Mouse (Mus musculus) MEL (cell line): ENCODE data around the gene Dync2h1. TPM values are rescaled to one million over a fixed set of nuclear protein-coding genes. Genes with fewer than 3 reads are reported as not detected.

Experiments used
- DNase-seq: peaks from one replicate; pipeline ENCODE4 v3.0.0; 2011; ENCODE audit warnings: low read depth, low spot score
- H3K27ac ChIP-seq: 2 replicates; pipeline ENCODE4 v1.5.1; 2012; ENCODE audit warnings: low read depth, mild to moderate bottlenecking, control low read depth, low read length, moderate library complexity; ENCODE audit not compliant: control insufficient read depth
- H3K27me3 ChIP-seq, 2 experiments: fragments of 150-350 bp in 1 of 2; sonication (generic) in 1 of 2; 2 replicates each; pipeline ENCODE4 v1.6.1; 2012; ENCODE audit warnings: low read length in 2 of 2, mild to moderate bottlenecking in 2 of 2, improper control_type of control experiment in 1 of 2, moderate library complexity in 1 of 2; ENCODE audit not compliant: insufficient read depth in 2 of 2, control insufficient read depth in 1 of 2
- H3K36me3 ChIP-seq, 2 experiments: 2 replicates each; pipeline ENCODE4 v1.6.1; 2012 to 2014; ENCODE audit warnings: low read length in 2 of 2, improper control_type of control experiment in 1 of 2, inconsistent platforms in 1 of 2, mild to moderate bottlenecking in 1 of 2; ENCODE audit not compliant: insufficient read depth in 2 of 2, control insufficient read depth in 1 of 2
- H3K4me1 ChIP-seq, 2 experiments: fragments of 150-350 bp in 1 of 2; sonication (generic) in 1 of 2; 2 replicates each; pipeline ENCODE4 v1.6.1; 2012; ENCODE audit warnings: low read length in 2 of 2, improper control_type of control experiment in 1 of 2, mild to moderate bottlenecking in 1 of 2; ENCODE audit not compliant: insufficient read depth in 2 of 2, control insufficient read depth in 1 of 2
- H3K4me3 ChIP-seq, 2 experiments: fragments of 150-350 bp in 1 of 2; sonication (generic) in 1 of 2; 2 replicates each; pipeline ENCODE4 v1.5.1; 2012; ENCODE audit warnings: low read depth in 2 of 2, low read length in 2 of 2, mild to moderate bottlenecking in 2 of 2, moderate library complexity in 2 of 2, control low read depth in 1 of 2, improper control_type of control experiment in 1 of 2; ENCODE audit not compliant: control insufficient read depth in 1 of 2, insufficient read depth in 1 of 2
- H3K79me2 ChIP-seq: 2 replicates; pipeline ENCODE4 v1.6.1; 2012; ENCODE audit warnings: mild to moderate bottlenecking, low read length, moderate library complexity; ENCODE audit not compliant: control insufficient read depth, poor library complexity, insufficient read depth
- H3K9ac ChIP-seq: 2 replicates; pipeline ENCODE4 v1.6.1; 2012; ENCODE audit warnings: low read depth, mild to moderate bottlenecking, control low read depth, low read length, moderate library complexity; ENCODE audit not compliant: control insufficient read depth, poor library complexity, severe bottlenecking
- H3K9me3 ChIP-seq: fragments of 150-350 bp; sonication (generic); replicated peaks from 2 replicates; pipeline ENCODE4 v1.6.1; 2012; ENCODE audit warnings: mild to moderate bottlenecking, low read length, improper control_type of control experiment, moderate library complexity; ENCODE audit not compliant: insufficient read depth
- BHLHE40 ChIP-seq: IDR thresholded peaks from 2 replicates; pipeline ENCODE4 v1.6.1; 2012; ENCODE audit warnings: low read depth, mild to moderate bottlenecking, inconsistent platforms, low read length, improper control_type of control experiment, borderline replicate concordance
- CHD1 ChIP-seq: IDR thresholded peaks from 2 replicates; pipeline ENCODE4 v1.6.1; 2012; ENCODE audit warnings: low read depth, mild to moderate bottlenecking, inconsistent platforms, low read length, improper control_type of control experiment
- CHD2 ChIP-seq: IDR thresholded peaks from 2 replicates; pipeline ENCODE4 v1.6.1; 2011; ENCODE audit warnings: low read length, improper control_type of control experiment
- E2F4 ChIP-seq: IDR thresholded peaks from 2 replicates; pipeline ENCODE4 v1.6.1; 2011; ENCODE audit warnings: low read depth, low read length, improper control_type of control experiment, borderline replicate concordance
- ELF1 ChIP-seq: IDR thresholded peaks from 2 replicates; pipeline ENCODE4 v1.6.1; 2014; ENCODE audit warnings: low read depth, mild to moderate bottlenecking, inconsistent platforms, low read length, improper control_type of control experiment, moderate library complexity
- EP300 ChIP-seq, 2 experiments: IDR thresholded peaks; 2 replicates each; pipeline ENCODE4 v1.6.1; 2011; ENCODE audit warnings: improper control_type of control experiment in 2 of 2, low read length in 2 of 2, low read depth in 1 of 2, mild to moderate bottlenecking in 1 of 2
- ETS1 ChIP-seq: IDR thresholded peaks from 2 replicates; pipeline ENCODE4 v1.6.1; 2012; ENCODE audit warnings: low read depth, mild to moderate bottlenecking, inconsistent platforms, low read length, improper control_type of control experiment, moderate library complexity
- GABPA ChIP-seq: IDR thresholded peaks from 2 replicates; pipeline ENCODE4 v1.6.1; 2012; ENCODE audit warnings: low read depth, mild to moderate bottlenecking, inconsistent platforms, low read length, improper control_type of control experiment, moderate library complexity
- GATA1 ChIP-seq: IDR thresholded peaks from 2 replicates; pipeline ENCODE4 v1.6.1; 2011; ENCODE audit warnings: low read depth, low read length, improper control_type of control experiment
- HCFC1 ChIP-seq: IDR thresholded peaks from 2 replicates; pipeline ENCODE4 v1.6.1; 2012; ENCODE audit warnings: low read depth, mild to moderate bottlenecking, inconsistent platforms, low read length, improper control_type of control experiment, moderate library complexity
- JUND ChIP-seq: IDR thresholded peaks from 2 replicates; pipeline ENCODE4 v1.6.1; 2011; ENCODE audit warnings: low read depth, mild to moderate bottlenecking, improper control_type of control experiment, low read length
- KAT2A ChIP-seq: conservative IDR thresholded peaks from 2 replicates; pipeline ENCODE4 v1.6.1; 2012; ENCODE audit warnings: low read depth, low read length, improper control_type of control experiment, inconsistent platforms
- MAX ChIP-seq: IDR thresholded peaks from 2 replicates; pipeline ENCODE4 v1.6.1; 2011; ENCODE audit warnings: low read length, improper control_type of control experiment
- MEF2A ChIP-seq: IDR thresholded peaks from 2 replicates; pipeline ENCODE4 v1.6.1; 2014; ENCODE audit warnings: low read depth, mild to moderate bottlenecking, inconsistent platforms, low read length, improper control_type of control experiment; ENCODE audit not compliant: poor library complexity, insufficient replicate concordance, severe bottlenecking; ENCODE audit errors: extremely low read depth
- MYB ChIP-seq: IDR thresholded peaks from 2 replicates; pipeline ENCODE4 v1.6.1; 2011; ENCODE audit warnings: mild to moderate bottlenecking, low read depth, low read length, improper control_type of control experiment
- MYC ChIP-seq: IDR thresholded peaks from 2 replicates; pipeline ENCODE4 v1.6.1; 2011; ENCODE audit warnings: low read depth, mild to moderate bottlenecking, low read length, improper control_type of control experiment, moderate library complexity
- NELFE ChIP-seq: IDR thresholded peaks from 2 replicates; pipeline ENCODE4 v1.6.1; 2011; ENCODE audit warnings: low read depth, low read length, improper control_type of control experiment
- NRF1 ChIP-seq: IDR thresholded peaks from 2 replicates; pipeline ENCODE4 v1.6.1; 2014; ENCODE audit warnings: low read depth, mild to moderate bottlenecking, inconsistent platforms, low read length, improper control_type of control experiment, moderate library complexity; ENCODE audit not compliant: poor library complexity, insufficient read depth, severe bottlenecking
- POLR2A ChIP-seq, 2 experiments: IDR thresholded peaks; 2 replicates each; pipeline ENCODE4 v1.6.1; 2011 to 2012; ENCODE audit warnings: low read length in 2 of 2, mild to moderate bottlenecking in 2 of 2, control low read depth in 1 of 2, improper control_type of control experiment in 1 of 2, low read depth in 1 of 2, moderate library complexity in 1 of 2; ENCODE audit not compliant: control insufficient read depth in 1 of 2, insufficient read depth in 1 of 2, poor library complexity in 1 of 2
- POLR2AphosphoS5 ChIP-seq: IDR thresholded peaks from 2 replicates; pipeline ENCODE4 v1.6.1; 2012; ENCODE audit warnings: low read depth, borderline replicate concordance, mild to moderate bottlenecking, inconsistent platforms, low read length, moderate library complexity, mixed read lengths
- RAD21 ChIP-seq: IDR thresholded peaks from 2 replicates; pipeline ENCODE4 v1.6.1; 2011; ENCODE audit warnings: mild to moderate bottlenecking, low read depth, low read length, improper control_type of control experiment
- RCOR1 ChIP-seq: IDR thresholded peaks from 2 replicates; pipeline ENCODE4 v1.6.1; 2012; ENCODE audit warnings: low read depth, mild to moderate bottlenecking, inconsistent platforms, low read length, improper control_type of control experiment
- SIN3A ChIP-seq: IDR thresholded peaks from 2 replicates; pipeline ENCODE4 v1.6.1; 2012; ENCODE audit warnings: low read length, improper control_type of control experiment, inconsistent platforms
- SMC3 ChIP-seq: IDR thresholded peaks from 2 replicates; pipeline ENCODE4 v1.6.1; 2011; ENCODE audit warnings: low read depth, low read length, improper control_type of control experiment
- TAL1 ChIP-seq: IDR thresholded peaks from 2 replicates; pipeline ENCODE4 v1.6.1; 2012; ENCODE audit warnings: mild to moderate bottlenecking, inconsistent platforms, low read length, moderate library complexity, mixed read lengths
- TCF12 ChIP-seq: IDR thresholded peaks from 2 replicates; pipeline ENCODE4 v1.6.1; 2014; ENCODE audit warnings: low read depth, mild to moderate bottlenecking, inconsistent platforms, low read length, improper control_type of control experiment, moderate library complexity
- UBTF ChIP-seq: IDR thresholded peaks from 2 replicates; pipeline ENCODE4 v1.6.1; 2012; ENCODE audit warnings: low read depth, mild to moderate bottlenecking, inconsistent platforms, low read length, improper control_type of control experiment, moderate library complexity, borderline replicate concordance; ENCODE audit not compliant: insufficient read depth
- USF1 ChIP-seq: IDR thresholded peaks from 2 replicates; pipeline ENCODE4 v1.6.1; 2014; ENCODE audit warnings: low read depth, mild to moderate bottlenecking, inconsistent platforms, low read length, improper control_type of control experiment, moderate library complexity
- USF2 ChIP-seq, 2 experiments: IDR thresholded peaks; 2 replicates each; pipeline ENCODE4 v1.6.1; 2011 to 2012; ENCODE audit warnings: improper control_type of control experiment in 2 of 2, low read length in 2 of 2, borderline replicate concordance in 1 of 2, inconsistent platforms in 1 of 2, low read depth in 1 of 2, mild to moderate bottlenecking in 1 of 2; ENCODE audit not compliant: insufficient read depth in 1 of 2
- ZC3H11A ChIP-seq: IDR thresholded peaks from 2 replicates; pipeline ENCODE4 v1.6.1; 2012; ENCODE audit warnings: low read depth, mild to moderate bottlenecking, inconsistent platforms, low read length, improper control_type of control experiment
- ZKSCAN1 ChIP-seq: IDR thresholded peaks from 2 replicates; pipeline ENCODE4 v1.6.1; 2012; ENCODE audit warnings: low read depth, mild to moderate bottlenecking, inconsistent platforms, low read length, improper control_type of control experiment, moderate library complexity
- ZMIZ1 ChIP-seq: IDR thresholded peaks from 2 replicates; pipeline ENCODE4 v1.6.1; 2012; ENCODE audit warnings: low read depth, mild to moderate bottlenecking, inconsistent platforms, low read length, improper control_type of control experiment, moderate library complexity
- ZNF384 ChIP-seq: IDR thresholded peaks from 2 replicates; pipeline ENCODE4 v1.6.1; 2012; ENCODE audit warnings: low read depth, mild to moderate bottlenecking, inconsistent platforms, low read length, improper control_type of control experiment
- polyA plus RNA-seq, 2 experiments: library from polyadenylated mRNA; stranded (reverse) in 1 of 2; unstranded in 1 of 2; fragments of >175 nt in 1 of 2; fragments of >200 nt in 1 of 2; gene quantifications; 2 replicates each; pipeline versions ENCODE4 v1.2.1 to v1.2.4; 2012; ENCODE audit warnings: low replicate concordance in 2 of 2, low read depth in 1 of 2; ENCODE audit not compliant: insufficient read length in 2 of 2, insufficient read depth in 1 of 2, missing spikeins in 1 of 2
- total RNA-seq: library from RNA; depleted of rRNA; stranded (reverse); fragments of 300-350 nt; gene quantifications from 2 replicates; pipeline ENCODE4 v1.2.3, GENCODE M21; 2012

Dync2h1 gene
- total and polyA plus RNA-seq, 3 experiments: 3.2 to 4.5 TPM; not detected in 1

GRCm38 (mm10) chr9:7176618-7177610 lies 7.3 kb downstream of the Dync2h1 start:
- DNase-seq: peak; percentile 84
- Histone ChIP-seq H3K4me3 (peak overlapping the region; percentile 30 to 50; a peak in 3 of 4 replicates), H3K27me3 (no peaks in the 10 kb centered on the region)

GRCm38 (mm10) chr9:7173756-7174155 lies 10.5 kb downstream of the Dync2h1 start:
- no peaks in the 10 kb centered on the region for H3K79me2 ChIP-seq
- no peaks in the 10 kb centered on the region for H3K4me1 ChIP-seq
- DNase-seq: no peak
- H3K27ac ChIP-seq: no peak overlapping the region
- no peak overlapping the region for H3K4me3 ChIP-seq
- no peaks in the 10 kb centered on the region for H3K27me3 ChIP-seq
- 0 out of 4 replicates have a peak, but pooled peaks cover 0 to 2% of the 10 kb centered on the region in 2 experiments for H3K36me3 ChIP-seq
- H3K9me3 ChIP-seq: no peaks in the 10 kb centered on the region
- H3K9ac ChIP-seq: no peak overlapping the region
- no peak for TF ChIP-seq MYC
- TF ChIP-seq RAD21: no peak
- TF ChIP-seq KAT2A: no peak
- no peak for TF ChIP-seq NELFE
- no peak for TF ChIP-seq GATA1
- TF ChIP-seq POLR2A (IDR thresholded peaks at IDR 0.05; ENCODE audit: control insufficient read depth in 1 of 2, insufficient read depth in 1 of 2, low read depth in 1 of 2, low read length in 2 of 2, poor library complexity in 1 of 2): no peak
- no peak for TF ChIP-seq HCFC1
- TF ChIP-seq EP300 (IDR thresholded peaks at IDR 0.05; ENCODE audit: low read depth in 1 of 2, low read length in 2 of 2): no peak
- no peak for TF ChIP-seq E2F4
- no peak for TF ChIP-seq USF2 (IDR thresholded peaks at IDR 0.05; ENCODE audit: borderline replicate concordance in 1 of 2, insufficient read depth in 1 of 2, low read depth in 1 of 2, low read length in 2 of 2)
- TF ChIP-seq GABPA: no peak

More at GRCm38 (mm10) chr9:7176618-7177610, 7.3 kb downstream of the Dync2h1 start:
- Histone ChIP-seq H3K36me3 (no peaks in the 10 kb centered on the region; a peak in 1 of 4 replicates), H3K9me3 (no peaks in the 10 kb centered on the region), H3K9ac (peak overlapping the region; percentile 42), H3K79me2 (no peaks in the 10 kb centered on the region), H3K27ac (no peak overlapping the region), H3K4me1 (no peaks in the 10 kb centered on the region)
- TF ChIP-seq ZMIZ1: no peak
- no peak for TF ChIP-seq E2F4
- no peak for TF ChIP-seq USF2 (IDR thresholded peaks at IDR 0.05; ENCODE audit: borderline replicate concordance in 1 of 2, insufficient read depth in 1 of 2, low read depth in 1 of 2, low read length in 2 of 2)
- peak; percentile 76 for TF ChIP-seq HCFC1
- TF ChIP-seq SMC3: no peak
- TF ChIP-seq MAX: no peak
- TF ChIP-seq JUND: no peak
- TF ChIP-seq RCOR1: no peak
- TF ChIP-seq UBTF: no peak
- TF ChIP-seq POLR2A (IDR thresholded peaks at IDR 0.05; ENCODE audit: control insufficient read depth in 1 of 2, insufficient read depth in 1 of 2, low read depth in 1 of 2, low read length in 2 of 2, poor library complexity in 1 of 2): peak in 1 of 2 experiments; percentile 19; a peak in 1 of 4 replicates
- no peak for TF ChIP-seq NRF1
- 0 out of 2 replicates have a peak, but pooled peaks have one; percentile 62 for TF ChIP-seq ELF1
- TF ChIP-seq SIN3A: peak; percentile 85
- TF ChIP-seq ZNF384: no peak
- no peak for TF ChIP-seq CHD2
- TF ChIP-seq KAT2A: no peak
- no peak for TF ChIP-seq ETS1
- TF ChIP-seq TCF12: no peak
- TF ChIP-seq GABPA: no peak
- no peak for TF ChIP-seq CHD1
- no peak for TF ChIP-seq GATA1
- no peak for TF ChIP-seq MYB
- TF ChIP-seq ZKSCAN1: no peak
- no peak for TF ChIP-seq POLR2AphosphoS5
- TF ChIP-seq ZC3H11A: no peak
- TF ChIP-seq USF1: no peak
- no peak for TF ChIP-seq TAL1
- TF ChIP-seq NELFE: no peak
- no peak for TF ChIP-seq RAD21
- no peak for TF ChIP-seq MEF2A
- TF ChIP-seq BHLHE40: no peak
